Mouse (Mus musculus) cerebellum, adult 2 months (tissue): ENCODE data around the gene Fbn1.

Experiments
- CTCF ChIP-seq: fragments of 200-500 bp; IDR thresholded peaks from 2 replicates; pipeline ENCODE4 v1.5.1; 2011; ENCODE audit warnings: low read depth, mild to moderate bottlenecking, control low read depth, low read length, moderate library complexity, borderline replicate concordance; ENCODE audit not compliant: insufficient read depth
- POLR2A ChIP-seq: fragments of 200-500 bp; IDR thresholded peaks from 2 replicates; pipeline ENCODE4 v1.6.1; 2011; ENCODE audit warnings: low read length, control low read depth, borderline replicate concordance; ENCODE audit not compliant: insufficient read depth

DNA sequence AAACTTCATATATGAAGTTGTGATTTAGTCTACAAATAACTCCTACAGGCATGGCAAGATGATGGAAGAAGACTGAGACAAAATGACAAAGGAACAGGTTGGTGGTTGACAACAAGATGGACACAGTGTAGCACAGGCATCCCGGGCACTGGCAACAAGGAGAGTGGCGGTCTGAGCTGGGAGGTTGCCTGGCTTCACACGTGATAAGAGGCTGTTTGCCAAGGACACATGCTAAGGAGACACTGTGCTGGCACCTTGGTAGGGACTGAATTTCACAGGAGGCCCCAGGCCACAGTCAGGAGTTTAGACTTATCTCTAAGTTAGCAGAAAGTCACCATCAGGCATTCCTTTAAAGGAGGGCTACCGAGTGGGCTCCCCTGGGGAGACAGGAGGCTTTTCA is 88.1 kb downstream of the Fbn1 start:
- TF ChIP-seq POLR2A, result no peak
- no peak for TF ChIP-seq CTCF
